Mouse (Mus musculus) brain, embryonic 14.5 days (tissue): ENCODE results near the gene Ly86.

ENCODE experiments used
- CTCF ChIP-seq: fragments of 200-500 bp; IDR thresholded peaks from 2 replicates; pipeline ENCODE4 v1.5.1; 2012; ENCODE audit warnings: inconsistent platforms, mild to moderate bottlenecking, moderate library complexity, borderline replicate concordance; ENCODE audit not compliant: insufficient read depth, insufficient read length; ENCODE audit errors: extremely low read depth
- POLR2A ChIP-seq: fragments of 200-500 bp; IDR thresholded peaks from 2 replicates; pipeline ENCODE4 v1.6.1; 2012; ENCODE audit warnings: mild to moderate bottlenecking, inconsistent platforms, borderline replicate concordance; ENCODE audit not compliant: poor library complexity, insufficient read depth, insufficient read length, severe bottlenecking; ENCODE audit errors: extremely low read depth

GRCm38 (mm10) chr13:37436267-37437013, 91.4 kb downstream of the Ly86 start:
- TF ChIP-seq CTCF (no peak), POLR2A (no peak)
